Mouse (Mus musculus): ENCODE data around the gene Cks1brt. TPM values are rescaled to one million over a fixed set of nuclear protein-coding genes. Genes with fewer than 3 reads are reported as not detected.

Gene Cks1brt
- polyA plus RNA-seq, 1 experiment, result 1.3 TPM

- Histone ChIP-seq H3K9me3 (replicated peaks; ENCODE audit: control insufficient read depth, insufficient read depth, low read length, poor library complexity, severe bottlenecking) (peaks cover 29% of the 10 kb centered on the region), H3K4me3 (ENCODE audit: low read depth, low read length) (no peak overlapping the region), H3K27ac (ENCODE audit: insufficient read depth, low read length) (no peak overlapping the region), H3K27me3 (ENCODE audit: control insufficient read depth, insufficient read depth, low read length, poor library complexity, severe bottlenecking) (no peaks in the 10 kb centered on the region), H3K36me3 (ENCODE audit: control insufficient read depth, insufficient read depth, low read length, poor library complexity, severe bottlenecking) (no peaks in the 10 kb centered on the region), H3K4me1 (ENCODE audit: control insufficient read depth, insufficient read depth, low read length) (no peaks in the 10 kb centered on the region), H3K9ac (ENCODE audit: low read depth, poor library complexity, severe bottlenecking) (no peak overlapping the region)
- TF ChIP-seq EP300 (IDR thresholded peaks at IDR 0.05; ENCODE audit: insufficient read depth, low read depth, low read length), result no peak
- no peak for TF ChIP-seq CTCF (IDR thresholded peaks at IDR 0.05; ENCODE audit: low read depth, low read length)
- TF ChIP-seq POLR2A (IDR thresholded peaks at IDR 0.05; ENCODE audit: insufficient read depth, low read length), result no peak
These were observed 24.2 kb downstream of the Cks1brt start for GRCm38 (mm10) chr8:85175892-85176291.

GRCm38 (mm10) chr8:85192346-85192745, 40.6 kb downstream of the Cks1brt start:
- Histone ChIP-seq H3K36me3 (ENCODE audit: control insufficient read depth, insufficient read depth, low read length, poor library complexity, severe bottlenecking) (no peaks in the 10 kb centered on the region), H3K27ac (ENCODE audit: insufficient read depth, low read length) (no peak overlapping the region), H3K4me3 (ENCODE audit: low read depth, low read length) (no peak overlapping the region), H3K9me3 (replicated peaks; ENCODE audit: control insufficient read depth, insufficient read depth, low read length, poor library complexity, severe bottlenecking) (peaks cover 6% of the 10 kb centered on the region), H3K9ac (ENCODE audit: low read depth, poor library complexity, severe bottlenecking) (no peak overlapping the region), H3K4me1 (ENCODE audit: control insufficient read depth, insufficient read depth, low read length) (no peaks in the 10 kb centered on the region), H3K27me3 (ENCODE audit: control insufficient read depth, insufficient read depth, low read length, poor library complexity, severe bottlenecking) (no peaks in the 10 kb centered on the region)
- TF ChIP-seq POLR2A (IDR thresholded peaks at IDR 0.05; ENCODE audit: insufficient read depth, low read length), result no peak
- TF ChIP-seq CTCF (IDR thresholded peaks at IDR 0.05; ENCODE audit: low read depth, low read length), result no peak
- TF ChIP-seq EP300 (IDR thresholded peaks at IDR 0.05; ENCODE audit: insufficient read depth, low read depth, low read length), result no peak

GRCm38 (mm10) chr8:85220220-85220619, 68.5 kb downstream of the Cks1brt start:
- H3K9ac ChIP-seq (ENCODE audit: low read depth, poor library complexity, severe bottlenecking), result no peak overlapping the region
- peaks cover 6% of the 10 kb centered on the region; the same call in 1 of the 2 replicates for H3K9me3 ChIP-seq (replicated peaks; ENCODE audit: control insufficient read depth, insufficient read depth, low read length, poor library complexity, severe bottlenecking)
- no peaks in the 10 kb centered on the region for H3K27me3 ChIP-seq (ENCODE audit: control insufficient read depth, insufficient read depth, low read length, poor library complexity, severe bottlenecking)
- H3K4me3 ChIP-seq (ENCODE audit: low read depth, low read length), result no peak overlapping the region
- no peak overlapping the region for H3K27ac ChIP-seq (ENCODE audit: insufficient read depth, low read length)
- H3K4me1 ChIP-seq (ENCODE audit: control insufficient read depth, insufficient read depth, low read length), result no peaks in the 10 kb centered on the region
- H3K36me3 ChIP-seq (ENCODE audit: control insufficient read depth, insufficient read depth, low read length, poor library complexity, severe bottlenecking), result no peaks in the 10 kb centered on the region
- TF ChIP-seq POLR2A (IDR thresholded peaks at IDR 0.05; ENCODE audit: insufficient read depth, low read length) (no peak), EP300 (IDR thresholded peaks at IDR 0.05; ENCODE audit: insufficient read depth, low read depth, low read length) (no peak), CTCF (IDR thresholded peaks at IDR 0.05; ENCODE audit: low read depth, low read length) (no peak)

- H3K36me3 ChIP-seq (ENCODE audit: control insufficient read depth, insufficient read depth, low read length, poor library complexity, severe bottlenecking), result no peaks in the 10 kb centered on the region
- H3K4me1 ChIP-seq (ENCODE audit: control insufficient read depth, insufficient read depth, low read length), result no peaks in the 10 kb centered on the region
- H3K9me3 ChIP-seq (replicated peaks; ENCODE audit: control insufficient read depth, insufficient read depth, low read length, poor library complexity, severe bottlenecking), result peaks cover 6% of the 10 kb centered on the region; the same call in 1 of the 2 replicates
- no peak for TF ChIP-seq CTCF (IDR thresholded peaks at IDR 0.05; ENCODE audit: low read depth, low read length)
- TF ChIP-seq POLR2A (IDR thresholded peaks at IDR 0.05; ENCODE audit: insufficient read depth, low read length), result no peak
- H3K27me3 ChIP-seq (ENCODE audit: control insufficient read depth, insufficient read depth, low read length, poor library complexity, severe bottlenecking), result no peaks in the 10 kb centered on the region
- H3K27ac ChIP-seq (ENCODE audit: insufficient read depth, low read length), result no peak overlapping the region
- H3K4me3 ChIP-seq (ENCODE audit: low read depth, low read length), result no peak overlapping the region
- H3K9ac ChIP-seq (ENCODE audit: low read depth, poor library complexity, severe bottlenecking), result no peak overlapping the region
These were observed 69.3 kb downstream of the Cks1brt start for GRCm38 (mm10) chr8:85220992-85221391.

Other genes with a start within 250 kb of the Cks1brt start
- not detected in 2 replicates for gene Klf1, start 250.0 kb upstream of the Cks1brt start, polyA plus RNA-seq (2011; ENCODE audit: insufficient read depth, insufficient read length, low read depth, missing spikeins)
- gene Dnase2a, start 243.4 kb upstream of the Cks1brt start, polyA plus RNA-seq (2011; ENCODE audit: insufficient read depth, insufficient read length, low read depth, missing spikeins), result 27.5 and 30.9 TPM in 2 replicates
- 0.73 and 1.5 TPM in 2 replicates for gene Mast1, start 214.6 kb upstream of the Cks1brt start, polyA plus RNA-seq (2011; ENCODE audit: insufficient read depth, insufficient read length, low read depth, missing spikeins)
- 0.38 TPM in 1 of 2 replicates, not detected in the other for gene Rtbdn, start 204.9 kb upstream of the Cks1brt start, polyA plus RNA-seq (2011; ENCODE audit: insufficient read depth, insufficient read length, low read depth, missing spikeins)
- gene Gm49661, start 182.5 kb upstream of the Cks1brt start, polyA plus RNA-seq (2011; ENCODE audit: insufficient read depth, insufficient read length, low read depth, missing spikeins), result 4.9 TPM in 1 of 2 replicates, not detected in the other
- 226 and 237 TPM in 2 replicates for gene Prdx2, start 182.3 kb upstream of the Cks1brt start, polyA plus RNA-seq (2011; ENCODE audit: insufficient read depth, insufficient read length, low read depth, missing spikeins)
- 79.2 and 88.1 TPM in 2 replicates for gene Rnaseh2a, start 182.2 kb upstream of the Cks1brt start, polyA plus RNA-seq (2011; ENCODE audit: insufficient read depth, insufficient read length, low read depth, missing spikeins)
- gene Junb, start 173.2 kb upstream of the Cks1brt start, polyA plus RNA-seq (2011; ENCODE audit: insufficient read depth, insufficient read length, low read depth, missing spikeins), result 19.0 and 20.4 TPM in 2 replicates
- gene Hook2, start 161.3 kb upstream of the Cks1brt start, polyA plus RNA-seq (2011; ENCODE audit: insufficient read depth, insufficient read length, low read depth, missing spikeins), result 41.5 and 41.8 TPM in 2 replicates
- gene Best2, start 137.4 kb upstream of the Cks1brt start, polyA plus RNA-seq (2011; ENCODE audit: insufficient read depth, insufficient read length, low read depth, missing spikeins), result 0.70 and 1.2 TPM in 2 replicates
- gene Asna1, start 126.6 kb upstream of the Cks1brt start, polyA plus RNA-seq (2011; ENCODE audit: insufficient read depth, insufficient read length, low read depth, missing spikeins), result 170 and 171 TPM in 2 replicates
- 82.4 and 96.1 TPM in 2 replicates for gene Trir, start 125.1 kb upstream of the Cks1brt start, polyA plus RNA-seq (2011; ENCODE audit: insufficient read depth, insufficient read length, low read depth, missing spikeins)
- 193 and 195 TPM in 2 replicates for gene Tnpo2, start 115.0 kb upstream of the Cks1brt start, polyA plus RNA-seq (2011; ENCODE audit: insufficient read depth, insufficient read length, low read depth, missing spikeins)
- 25.1 and 26.3 TPM in 2 replicates for gene Fbxw9, start 91.9 kb upstream of the Cks1brt start, polyA plus RNA-seq (2011; ENCODE audit: insufficient read depth, insufficient read length, low read depth, missing spikeins)
- gene Gm5741, start 83.9 kb upstream of the Cks1brt start, polyA plus RNA-seq (2011; ENCODE audit: insufficient read depth, insufficient read length, low read depth, missing spikeins), result not detected in 2 replicates
- gene Dhps, start 80.2 kb upstream of the Cks1brt start, polyA plus RNA-seq (2011; ENCODE audit: insufficient read depth, insufficient read length, low read depth, missing spikeins), result 43.3 and 47.0 TPM in 2 replicates
- 82.5 and 105 TPM in 2 replicates for gene Wdr83os, start 71.2 kb upstream of the Cks1brt start, polyA plus RNA-seq (2011; ENCODE audit: insufficient read depth, insufficient read length, low read depth, missing spikeins)
- 16.5 and 16.8 TPM in 2 replicates for gene Wdr83, start 70.6 kb upstream of the Cks1brt start, polyA plus RNA-seq (2011; ENCODE audit: insufficient read depth, insufficient read length, low read depth, missing spikeins)
- 36.0 and 42.2 TPM in 2 replicates for gene Man2b1, start 68.7 kb upstream of the Cks1brt start, polyA plus RNA-seq (2011; ENCODE audit: insufficient read depth, insufficient read length, low read depth, missing spikeins)
- 2.0 and 2.2 TPM in 2 replicates for gene Zfp791, start 28.8 kb upstream of the Cks1brt start, polyA plus RNA-seq (2011; ENCODE audit: insufficient read depth, insufficient read length, low read depth, missing spikeins)
- gene Olfr371, start 74.1 kb downstream of the Cks1brt start, polyA plus RNA-seq (2011; ENCODE audit: insufficient read depth, insufficient read length, low read depth, missing spikeins), result not detected in 2 replicates
- gene Orc6, start 147.7 kb downstream of the Cks1brt start, polyA plus RNA-seq (2011; ENCODE audit: insufficient read depth, insufficient read length, low read depth, missing spikeins), result 123 and 125 TPM in 2 replicates
- gene Vps35, start 147.9 kb downstream of the Cks1brt start, polyA plus RNA-seq (2011; ENCODE audit: insufficient read depth, insufficient read length, low read depth, missing spikeins), result 132 and 146 TPM in 2 replicates
- 0.58 TPM in 1 of 2 replicates, not detected in the other for gene Mylk3, start 234.4 kb downstream of the Cks1brt start, polyA plus RNA-seq (2011; ENCODE audit: insufficient read depth, insufficient read length, low read depth, missing spikeins)